Comparison of ENCODE assay signal across 13 mouse cellular contexts in genomic region chr9:41031590-41032489, GRCm38 (mm10). TPM values are rescaled to one million over a fixed set of nuclear protein-coding genes. Genes with fewer than 3 reads are reported as not detected.
DNase-seq lines count a peak whose midpoint lies in the region; ATAC-seq and TF ChIP-seq lines count a peak whose summit lies in the region.
"Had no signal": no experiment of that assay in that cellular context is flagged by ENCODE, and none has a peak within 500 bp of the region (broad histone marks: within the 10 kb centered on the region; RNA-seq: fewer than 3 reads in every experiment).

No protein-coding gene starts in this region.

- H3K27ac ChIP-seq in embryonic facial prominence, embryonic 14.5 days (replicated peaks; ENCODE audit: low read depth, low read length), result peak overlapping the region; percentile 67; the same call in 1 of the 2 replicates
- peak overlapping the region; percentile 59 for H3K27ac ChIP-seq in hindbrain, postnatal 0 days
- H3K27ac ChIP-seq in neural tube, embryonic 14.5 days (ENCODE audit: low read depth, low read length), result peak overlapping the region; percentile 66

- no peak for TF ChIP-seq CTCF in hindbrain, postnatal 0 days (IDR thresholded peaks at IDR 0.05; ENCODE audit: low read depth)

- H3K4me3 ChIP-seq in embryonic facial prominence, embryonic 14.5 days (ENCODE audit: low read depth, low read length), result no peak overlapping the region
- no peak overlapping the region for H3K4me3 ChIP-seq in hindbrain, postnatal 0 days (ENCODE audit: low read length)
- H3K4me3 ChIP-seq in neural tube, embryonic 14.5 days (ENCODE audit: low read depth, low read length), result no peak overlapping the region

- peaks cover 10% of the 10 kb centered on the region for H3K4me1 ChIP-seq in embryonic facial prominence, embryonic 14.5 days (ENCODE audit: control insufficient read depth, insufficient read depth, low read length)
- H3K4me1 ChIP-seq in hindbrain, postnatal 0 days (ENCODE audit: insufficient read depth, low read length), result peaks cover 12% of the 10 kb centered on the region; the same call in 1 of the 2 replicates
- no peaks in the 10 kb centered on the region; the same call in 1 of the 2 replicates for H3K4me1 ChIP-seq in neural tube, embryonic 14.5 days (ENCODE audit: control insufficient read depth, insufficient read depth, low read length)

- DNase-seq in kidney, postnatal 14 days, result peak; percentile 9
- no peak for DNase-seq in kidney, postnatal 10 days
- no peak for DNase-seq in embryonic facial prominence, embryonic 14.5 days (ENCODE audit: low spot score)
- peak; percentile 61 for DNase-seq in hindbrain, postnatal 0 days (ENCODE audit: low spot score)
- no peak for DNase-seq in natural killer cell, adult 2 months (ENCODE audit: low spot score in 2 of 2)
- no peak for DNase-seq in left cerebral cortex, adult 18-20 months (ENCODE audit: low spot score in 2 of 2)
- DNase-seq: cerebellum, adult 11 months; kidney, postnatal 36 days; right cerebral cortex, postnatal 25 days had no signal

- H3K9ac ChIP-seq in embryonic facial prominence, embryonic 14.5 days (ENCODE audit: low read depth, low read length), result no peak overlapping the region
- no peak overlapping the region for H3K9ac ChIP-seq in hindbrain, postnatal 0 days (replicated peaks; ENCODE audit: low read length)
- no peak overlapping the region for H3K9ac ChIP-seq in neural tube, embryonic 14.5 days (replicated peaks; ENCODE audit: low read depth, low read length)

- peak; percentile 26; the same call in 1 of the 2 replicates for ATAC-seq in embryonic facial prominence, embryonic 14.5 days (ENCODE audit: low read depth)
- ATAC-seq in hindbrain, postnatal 0 days, result peak; percentile 39
- peak; percentile 71 for ATAC-seq in neural tube, embryonic 14.5 days (ENCODE audit: low read depth)
- ATAC-seq in megakaryocyte, adult 5-6 weeks (ENCODE audit: poor library complexity, severe bottlenecking), result no peak

- 22% methylated on average over 18 of the region's 18 CpGs for WGBS in embryonic facial prominence, embryonic 14.5 days
- 25% methylated on average over 18 of the region's 18 CpGs for WGBS in hindbrain, postnatal 0 days
- WGBS in neural tube, embryonic 14.5 days, result 33% methylated on average over 18 of the region's 18 CpGs

- no peaks in the 10 kb centered on the region for H3K9me3 ChIP-seq in embryonic facial prominence, embryonic 14.5 days (ENCODE audit: control insufficient read depth, low read length)
- H3K9me3 ChIP-seq in hindbrain, postnatal 0 days (ENCODE audit: low read length), result no peaks in the 10 kb centered on the region
- H3K9me3 ChIP-seq in neural tube, embryonic 14.5 days (ENCODE audit: control insufficient read depth, low read length), result no peaks in the 10 kb centered on the region

- H3K36me3 ChIP-seq in embryonic facial prominence, embryonic 14.5 days (ENCODE audit: control insufficient read depth, insufficient read depth, low read length), result 0 out of 2 replicates have a peak, but pooled peaks cover under 1% of the 10 kb centered on the region
- H3K36me3 ChIP-seq in hindbrain, postnatal 0 days (ENCODE audit: insufficient read depth, low read length), result no peaks in the 10 kb centered on the region
- H3K36me3 ChIP-seq in neural tube, embryonic 14.5 days (ENCODE audit: control insufficient read depth, insufficient read depth, low read length), result peaks cover 5% of the 10 kb centered on the region

- H3K27me3 ChIP-seq in embryonic facial prominence, embryonic 14.5 days (replicated peaks; ENCODE audit: control insufficient read depth, insufficient read depth, low read length), result no peaks in the 10 kb centered on the region
- no peaks in the 10 kb centered on the region for H3K27me3 ChIP-seq in hindbrain, postnatal 0 days (ENCODE audit: insufficient read depth, low read length)
- H3K27me3 ChIP-seq in neural tube, embryonic 14.5 days (ENCODE audit: control insufficient read depth, insufficient read depth, low read length), result no peaks in the 10 kb centered on the region
- H3K27me3 ChIP-seq: CH12.LX had no signal

- peak overlapping the region; percentile 27 for H3K4me2 ChIP-seq in embryonic facial prominence, embryonic 14.5 days (ENCODE audit: low read depth, low read length)
- peak overlapping the region; percentile 11; the same call in 1 of the 2 replicates for H3K4me2 ChIP-seq in hindbrain, postnatal 0 days (ENCODE audit: low read depth, low read length)
- no peak overlapping the region for H3K4me2 ChIP-seq in neural tube, embryonic 14.5 days (ENCODE audit: low read depth, low read length)

RNA-seq across cellular contexts. Expression of gene Crtam, which starts 27.4 kb away (rescaled TPM):
- polyA plus RNA-seq in embryonic facial prominence, embryonic 14.5 days (2014; fragmentation: Nextera tagmentation; extraction: Ambion mirVana), result 0.39 TPM in 1 of 2 replicates, not detected in the other
- 0.04 and 0.42 TPM in 2 replicates for total RNA-seq in hindbrain, postnatal 0 days (2014; rRNA removed)
- polyA plus RNA-seq in hindbrain, postnatal 0 days (2015; fragmentation: Nextera tagmentation; extraction: Ambion mirVana), result 0.21 and 0.52 TPM in 2 replicates
- 0.21 TPM in 1 of 2 replicates, not detected in the other for polyA plus RNA-seq in neural tube, embryonic 14.5 days (2014; fragmentation: Nextera tagmentation; extraction: Ambion mirVana)
- 0.45 and 0.62 TPM in 2 replicates for total RNA-seq in megakaryocyte, adult 5-6 weeks (2015)
- total RNA-seq in megakaryocyte, adult 5-6 weeks (2017), result 0.40 and 0.77 TPM in 2 replicates
- total RNA-seq in left cerebral cortex, adult 18-20 months (2021), result not detected
- total RNA-seq: CH12.LX had no signal
- polyA plus RNA-seq: heart, postnatal 0 days had no signal

Comparison
In these comparisons a context has a peak if more than half of its experiments do, and no peak if none do; other contexts are left out.
1. DNase-seq: peak in kidney, postnatal 14 days (single experiment) and hindbrain, postnatal 0 days (single experiment); none in kidney, postnatal 10 days (single experiment), embryonic facial prominence, embryonic 14.5 days (single experiment), natural killer cell, adult 2 months (0 of 2) and left cerebral cortex, adult 18-20 months (0 of 2).
2. Peak in every context shown above with its lines, with median percentiles within 50 percentile points of each other: H3K27ac ChIP-seq.